Mouse (Mus musculus) midbrain, embryonic 10.5 days (tissue): Measurements from ENCODE around the gene Pafah2. TPM values are rescaled to one million over a fixed set of nuclear protein-coding genes. Genes with fewer than 3 reads are reported as not detected.

ENCODE experiments used
- DNase-seq: peaks from one replicate; pipeline ENCODE4 v3.0.0-alpha.2; 2017; ENCODE audit warnings: low spot score
- H3K27ac ChIP-seq: fragments of 300-500 bp; sonication (generic); replicated peaks from 2 replicates; pipeline ENCODE4 v1.5.1; 2016; ENCODE audit warnings: mild to moderate bottlenecking
- H3K27me3 ChIP-seq: fragments of 300-500 bp; sonication (generic); 2 replicates; pipeline ENCODE4 v1.6.1; 2016; ENCODE audit warnings: low read depth, mild to moderate bottlenecking; ENCODE audit not compliant: poor library complexity, severe bottlenecking
- H3K36me3 ChIP-seq: fragments of 300-500 bp; sonication (generic); 2 replicates; pipeline ENCODE4 v1.6.1; 2016; ENCODE audit warnings: mild to moderate bottlenecking, moderate library complexity
- H3K4me1 ChIP-seq: fragments of 300-500 bp; sonication (generic); 2 replicates; pipeline ENCODE4 v1.6.1; 2016
- H3K4me3 ChIP-seq: fragments of 300-500 bp; sonication (generic); 2 replicates; pipeline ENCODE4 v1.5.1; 2016; ENCODE audit warnings: mild to moderate bottlenecking, moderate library complexity
- H3K9me3 ChIP-seq: fragments of 300-500 bp; sonication (generic); replicated peaks from 2 replicates; pipeline ENCODE4 v1.6.1; 2016; ENCODE audit warnings: mild to moderate bottlenecking
- WGBS: fragments of 180-500 bp; shearing (Covaris S2); methylation state at CpG from one replicate; pipeline ENCODE4 v1.1.7; 2016; 5-methylcytosine and 5-hydroxymethylcytosine counted together
- polyA plus RNA-seq: library from polyadenylated mRNA; unstranded; fragments of >200 nt; fragmentation: Nextera tagmentation; extraction: Ambion mirVana; gene quantifications from 2 replicates; pipeline ENCODE4 v1.2.1, GENCODE M21; 2016

Pafah2 gene
- 7.2 and 8.9 TPM in 2 replicates for polyA plus RNA-seq

DNA sequence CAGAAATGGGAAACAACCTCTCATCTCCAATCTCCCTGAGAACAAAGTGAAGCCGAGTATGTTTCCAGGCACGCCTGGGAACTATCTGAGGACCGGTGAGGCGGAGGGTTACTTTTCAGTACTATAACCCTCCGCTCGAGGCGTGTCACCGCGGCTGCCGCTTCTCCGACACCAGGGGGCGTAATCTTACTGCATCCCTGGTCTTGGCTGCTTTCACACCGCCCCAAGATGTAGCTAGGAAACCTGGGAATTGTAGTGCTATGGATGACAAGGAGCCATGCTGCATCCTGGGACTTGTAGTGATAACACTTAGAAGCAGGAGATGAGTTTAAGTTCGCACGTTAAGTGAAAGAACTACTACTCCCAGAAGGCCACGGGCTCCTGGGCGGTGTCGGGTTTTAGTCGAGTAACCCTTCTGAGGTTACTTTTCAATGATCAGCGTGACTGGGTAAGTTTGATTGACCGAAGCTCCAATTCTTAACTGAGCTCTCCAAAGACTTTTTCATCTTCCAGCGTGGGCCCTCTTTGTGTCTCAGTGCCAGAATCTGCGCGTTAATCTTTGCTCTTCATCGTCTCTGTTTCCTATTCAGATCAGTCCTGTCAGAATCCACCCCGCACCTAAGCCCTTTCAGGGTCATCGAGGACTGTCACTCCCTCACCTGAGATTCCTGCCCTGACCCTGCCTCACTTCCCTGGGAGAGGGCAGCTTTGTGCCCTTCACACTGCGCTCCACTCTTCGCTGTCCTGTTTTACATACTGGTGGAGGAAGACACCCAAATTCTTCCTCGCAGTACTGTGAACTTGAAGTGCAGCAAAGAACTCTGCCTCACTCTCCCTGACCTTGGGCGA, at the start of gene Pafah2:
Gene Pafah2 (plus strand): TSS at position 344 of the 849 bp plus-strand sequence.
- Histone ChIP-seq H3K9me3 (peaks cover 5% of the 10 kb centered on the region; the same call in 1 of the 2 replicates), H3K27me3 (no peaks in the 10 kb centered on the region), H3K4me1 (peaks cover 42% of the 10 kb centered on the region), H3K27ac (peak within 1 kb of the TSS; percentile 84), H3K36me3 (no peaks in the 10 kb centered on the region), H3K4me3 (peak within 1 kb of the TSS; percentile 61)
- peak; percentile 92 for DNase-seq
- under 1% methylated on average over 31 of the region's 31 CpGs for WGBS

GRCm38 (mm10) chr4:134348078-134348477, 48.0 kb upstream of the Pafah2 start:
- no peak for DNase-seq
- Histone ChIP-seq H3K27ac (no peak overlapping the region), H3K4me1 (peaks cover 26% of the 10 kb centered on the region), H3K27me3 (peaks cover 39% of the 10 kb centered on the region), H3K9me3 (no peaks in the 10 kb centered on the region), H3K36me3 (no peaks in the 10 kb centered on the region), H3K4me3 (no peak overlapping the region)
- WGBS = 81% methylated on average over 11 of the region's 11 CpGs

DNA sequence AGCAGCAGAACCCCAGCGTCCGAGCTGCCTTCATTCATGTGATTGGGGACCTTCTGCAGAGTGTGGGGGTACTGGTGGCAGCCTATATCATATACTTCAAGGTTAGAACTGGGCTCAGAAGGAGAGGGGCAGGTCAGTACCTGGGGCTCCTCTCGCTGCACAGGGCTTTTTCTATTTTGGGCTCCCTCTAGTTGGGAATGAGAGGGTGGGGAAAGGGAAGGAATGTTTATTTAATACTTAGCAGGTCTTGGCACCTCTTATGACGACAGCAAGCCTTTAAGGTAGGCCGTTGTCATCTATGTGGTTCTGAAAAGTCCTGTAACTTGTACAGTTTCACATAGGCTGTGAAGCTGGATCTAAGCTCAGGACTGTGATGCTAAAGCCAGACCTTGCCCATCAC, 47.6 kb upstream of the Pafah2 start:
- Histone ChIP-seq H3K36me3 (no peaks in the 10 kb centered on the region), H3K27me3 (peaks cover 34% of the 10 kb centered on the region), H3K9me3 (no peaks in the 10 kb centered on the region), H3K27ac (no peak overlapping the region), H3K4me3 (no peak overlapping the region), H3K4me1 (peaks cover 22% of the 10 kb centered on the region)
- no peak for DNase-seq
- 86% methylated on average over 5 of the region's 5 CpGs for WGBS

DNA sequence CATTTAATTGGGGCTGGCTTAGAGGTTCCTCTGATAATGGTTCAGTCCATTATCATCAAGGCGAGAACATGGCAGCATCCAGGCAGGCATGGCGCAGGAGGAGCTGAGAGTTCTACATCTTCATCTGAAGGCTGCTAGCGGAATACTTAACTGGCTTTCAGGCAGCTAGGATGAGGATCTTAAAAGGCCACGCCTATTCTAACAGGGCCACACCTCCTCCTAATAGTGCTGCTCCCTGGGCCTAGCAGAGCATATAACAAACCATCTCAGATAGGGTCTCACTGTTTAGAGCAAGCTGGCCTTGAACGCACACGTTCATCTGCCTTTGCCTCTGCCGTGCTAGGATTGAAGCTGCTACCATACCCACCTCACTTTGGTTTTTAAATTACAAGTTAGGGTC, 46.3 kb upstream of the Pafah2 start:
- whole genome bisulfite sequencing = 88% methylated on average over 7 of the region's 7 CpGs
- peaks cover 17% of the 10 kb centered on the region for H3K4me1 ChIP-seq
- no peaks in the 10 kb centered on the region for H3K36me3 ChIP-seq
- H3K27ac ChIP-seq = no peak overlapping the region
- H3K27me3 ChIP-seq = peaks cover 21% of the 10 kb centered on the region
- no peak overlapping the region for H3K4me3 ChIP-seq
- no peaks in the 10 kb centered on the region for H3K9me3 ChIP-seq
- no peak for DNase-seq

DNA sequence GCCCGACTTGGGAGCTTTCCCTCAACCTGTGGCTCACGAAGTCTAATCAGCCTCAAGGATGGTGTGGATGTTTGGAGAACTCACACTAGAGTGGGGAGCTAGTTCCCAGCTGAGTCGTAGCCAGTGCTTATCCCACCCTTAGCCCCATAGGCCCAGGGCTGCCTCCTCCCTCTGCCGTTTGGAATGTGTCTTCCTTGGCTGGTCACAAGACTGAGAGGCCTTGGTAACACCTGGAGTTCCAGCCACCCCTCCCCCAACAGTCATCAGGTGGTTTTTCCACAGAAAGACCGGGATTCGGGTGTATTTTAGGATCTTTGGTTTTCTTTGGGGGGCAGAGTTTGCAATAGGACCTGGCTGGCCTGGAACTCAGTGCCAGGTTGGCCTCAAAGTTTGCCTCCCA, 45.5 kb upstream of the Pafah2 start:
- 91% methylated on average over 6 of the region's 6 CpGs for WGBS
- peaks cover 17% of the 10 kb centered on the region for H3K4me1 ChIP-seq
- H3K27ac ChIP-seq = no peak overlapping the region

DNA sequence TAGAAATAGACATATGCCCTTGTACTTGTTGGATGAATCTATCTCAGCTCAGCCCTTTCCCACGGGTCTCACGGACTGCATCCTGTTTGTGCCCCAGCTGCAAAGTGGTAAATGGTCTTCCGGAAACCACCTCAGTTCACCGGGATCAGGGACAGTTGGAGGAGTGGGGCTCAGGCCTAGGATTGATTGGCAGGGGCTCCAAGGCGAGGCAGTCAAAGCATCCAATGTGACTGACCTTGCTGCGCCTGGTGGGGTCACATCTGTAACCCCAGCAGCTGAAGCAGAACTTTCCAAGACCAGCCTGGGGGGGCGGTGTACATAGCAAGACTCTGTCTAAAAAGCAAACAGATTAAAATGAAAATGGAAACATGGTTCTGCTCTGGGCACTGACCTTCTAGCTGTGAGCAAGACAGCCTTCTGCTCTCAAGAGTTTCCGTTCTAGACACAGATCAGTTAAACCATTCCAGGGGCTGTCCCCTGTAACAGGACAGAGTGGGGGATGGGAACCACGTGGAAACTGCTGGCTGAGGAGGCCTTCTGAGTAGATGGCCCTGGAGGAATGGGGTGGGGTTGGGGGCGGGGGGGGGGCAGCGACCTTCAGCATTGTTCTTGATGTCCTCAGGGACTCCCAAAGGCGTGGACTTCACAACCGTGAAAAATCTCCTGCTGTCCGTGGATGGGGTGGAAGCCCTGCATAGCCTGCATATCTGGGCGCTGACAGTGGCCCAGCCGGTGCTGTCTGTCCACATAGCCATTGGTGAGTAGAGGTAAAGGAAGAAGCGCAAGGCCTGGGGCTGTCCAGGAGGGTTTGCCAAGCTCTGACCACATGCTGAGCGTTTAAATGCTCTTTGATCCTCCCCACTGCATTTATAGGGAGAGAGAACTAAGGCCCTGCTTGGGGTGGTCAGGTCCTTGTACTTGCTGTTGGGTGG, 44.5 kb upstream of the Pafah2 start:
- no peak for DNase-seq
- H3K4me3 ChIP-seq = no peak overlapping the region
- peaks cover 17% of the 10 kb centered on the region for H3K4me1 ChIP-seq
- peaks cover 10% of the 10 kb centered on the region for H3K27me3 ChIP-seq
- no peaks in the 10 kb centered on the region for H3K36me3 ChIP-seq
- 52% methylated on average over 18 of the region's 18 CpGs for WGBS
- H3K27ac ChIP-seq = peak overlapping the region; percentile 55; the same call in 1 of the 2 replicates
- H3K9me3 ChIP-seq = no peaks in the 10 kb centered on the region

More for the DNA sequence above, 45.5 kb upstream of the Pafah2 start:
- Histone ChIP-seq H3K4me3 (no peak overlapping the region), H3K27me3 (peaks cover 14% of the 10 kb centered on the region), H3K9me3 (no peaks in the 10 kb centered on the region), H3K36me3 (no peaks in the 10 kb centered on the region)
- no peak for DNase-seq

- Histone ChIP-seq H3K36me3 (no peaks in the 10 kb centered on the region), H3K9me3 (no peaks in the 10 kb centered on the region), H3K4me3 (no peak overlapping the region), H3K27me3 (peaks cover 11% of the 10 kb centered on the region), H3K27ac (peak overlapping the region; percentile 55; the same call in 1 of the 2 replicates), H3K4me1 (peaks cover 21% of the 10 kb centered on the region)
- no peak for DNase-seq
- WGBS = 69% methylated on average over 12 of the region's 12 CpGs
These were observed 43.8 kb upstream of the Pafah2 start for GRCm38 (mm10) chr4:134352261-134352707.

DNA sequence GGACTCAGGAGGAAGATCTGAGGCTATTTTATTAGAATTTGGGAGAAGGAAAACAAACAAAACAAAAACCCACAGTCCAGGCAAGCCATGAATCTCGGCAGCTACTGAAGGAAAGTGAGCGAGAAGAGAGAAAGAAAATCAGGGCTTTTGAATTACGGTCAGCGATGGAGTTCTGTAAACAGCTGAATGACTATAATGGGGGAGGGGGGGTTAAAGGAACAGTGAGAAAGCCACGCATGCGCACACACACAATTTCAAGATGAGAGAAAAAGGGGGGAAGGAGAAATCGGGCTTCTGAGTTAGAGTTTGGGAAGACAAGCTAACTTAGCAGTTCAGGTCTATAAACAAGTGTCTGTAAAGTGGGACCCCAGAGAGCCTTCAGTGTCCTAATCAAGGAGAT, 43.2 kb upstream of the Pafah2 start:
- Histone ChIP-seq H3K27ac (no peak overlapping the region), H3K4me1 (peaks cover 27% of the 10 kb centered on the region), H3K36me3 (no peaks in the 10 kb centered on the region), H3K27me3 (peaks cover 17% of the 10 kb centered on the region), H3K4me3 (no peak overlapping the region), H3K9me3 (no peaks in the 10 kb centered on the region)
- DNase-seq = no peak
- WGBS = 87% methylated on average over 7 of the region's 7 CpGs

- peaks cover 27% of the 10 kb centered on the region for H3K4me1 ChIP-seq
- H3K9me3 ChIP-seq = no peaks in the 10 kb centered on the region
- no peak for DNase-seq
- H3K4me3 ChIP-seq = no peak overlapping the region
- peaks cover 26% of the 10 kb centered on the region for H3K27me3 ChIP-seq
- 71% methylated on average over 5 of the region's 5 CpGs for WGBS
- no peaks in the 10 kb centered on the region for H3K36me3 ChIP-seq
- H3K27ac ChIP-seq = no peak overlapping the region
These were observed 42.4 kb upstream of the Pafah2 start for GRCm38 (mm10) chr4:134353527-134354409.

- H3K4me1 ChIP-seq = peaks cover 27% of the 10 kb centered on the region
- no peaks in the 10 kb centered on the region for H3K36me3 ChIP-seq
- WGBS = 62% methylated on average over 16 of the region's 16 CpGs
- no peak overlapping the region for H3K4me3 ChIP-seq
- no peak overlapping the region for H3K27ac ChIP-seq
- H3K9me3 ChIP-seq = no peaks in the 10 kb centered on the region
- H3K27me3 ChIP-seq = peaks cover 33% of the 10 kb centered on the region
- no peak for DNase-seq
These were observed 40.2 kb upstream of the Pafah2 start for GRCm38 (mm10) chr4:134355841-134356452.

DNA sequence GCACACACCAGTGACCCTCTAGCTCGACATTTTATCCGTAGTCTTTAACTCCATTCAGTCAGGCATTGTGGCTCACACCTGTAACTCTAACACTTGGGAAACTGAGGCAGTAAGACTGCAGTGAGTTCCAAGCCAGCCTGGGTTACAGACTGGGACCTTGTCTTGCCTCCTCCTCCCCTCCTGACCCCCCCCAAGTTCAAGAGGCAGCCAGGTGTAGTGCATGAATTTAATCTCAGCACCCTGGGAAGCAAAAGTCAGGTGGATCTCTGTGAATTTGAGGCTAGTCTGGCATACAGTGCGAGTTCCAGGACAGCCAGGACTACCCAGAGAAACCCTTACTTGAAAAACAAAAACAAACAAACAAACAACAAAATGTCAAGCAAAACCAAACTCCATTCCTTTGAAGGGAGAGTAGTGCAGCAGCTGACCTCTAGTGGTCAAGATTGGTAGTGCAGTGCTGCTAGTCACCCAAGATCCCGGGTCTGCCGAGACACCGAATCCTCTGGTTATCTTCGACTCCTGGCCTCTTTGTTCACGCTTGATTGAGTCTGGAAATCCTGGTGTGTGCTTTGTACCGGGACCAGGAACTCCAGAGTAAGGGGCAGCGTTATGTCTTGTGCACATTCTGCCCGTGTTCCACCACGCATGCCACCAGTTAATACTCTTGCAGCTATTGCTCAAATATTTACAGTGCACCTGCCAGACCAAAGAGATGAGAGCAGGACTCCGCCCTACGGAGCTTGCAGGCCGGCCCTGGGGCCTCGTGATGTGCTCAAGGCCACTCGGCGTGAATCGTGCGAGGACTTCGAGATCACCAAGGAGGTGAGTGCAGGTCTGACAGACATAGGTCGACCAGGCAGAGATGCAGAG, 39.3 kb upstream of the Pafah2 start:
- Histone ChIP-seq H3K27me3 (peaks cover 35% of the 10 kb centered on the region), H3K4me1 (peaks cover 19% of the 10 kb centered on the region), H3K36me3 (no peaks in the 10 kb centered on the region), H3K27ac (peak overlapping the region; percentile 50; the same call in 1 of the 2 replicates), H3K4me3 (peak overlapping the region; percentile 40), H3K9me3 (no peaks in the 10 kb centered on the region)
- peak; percentile 73 for DNase-seq
- WGBS = 23% methylated on average over 22 of the region's 22 CpGs
